Mouse (Mus musculus): ENCODE measurements around the gene Gpr132. TPM values are rescaled to one million over a fixed set of nuclear protein-coding genes. Genes with fewer than 3 reads are reported as not detected.
"Not testable (repeated sequence)": the region's sequence is repeated elsewhere in the genome, so short reads cannot be mapped to it uniquely, and the experiment has no call there.

Gene Gpr132
- polyA plus RNA-seq, 1 experiment, result 0.02 TPM

DNA sequence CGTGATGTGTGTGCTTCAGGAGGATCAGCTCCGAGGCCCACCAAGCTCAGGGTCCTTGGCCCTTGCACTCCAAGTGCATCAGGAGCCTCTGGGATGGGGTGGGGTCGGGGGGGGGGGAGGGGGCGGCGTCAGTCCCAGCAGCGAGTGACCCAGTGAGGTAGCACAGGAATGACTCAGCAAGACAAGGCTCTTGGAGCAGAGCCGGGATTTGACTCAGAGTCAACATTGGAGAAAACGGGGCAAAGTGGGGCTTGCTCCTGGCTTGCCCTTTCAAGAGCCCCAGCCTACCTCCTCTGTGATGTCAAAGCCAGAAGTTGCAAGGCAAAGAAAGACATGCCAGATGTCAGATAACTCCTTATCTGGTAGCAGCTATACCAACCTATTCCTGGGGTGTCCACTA is 16.9 kb downstream of the Gpr132 start:
- H3K36me3 ChIP-seq (ENCODE audit: control insufficient read depth, insufficient read depth), result no peaks in the 10 kb centered on the region
- H3K27me3 ChIP-seq (ENCODE audit: control insufficient read depth, insufficient read depth, insufficient read length), result no peaks in the 10 kb centered on the region
- no peak for TF ChIP-seq MYOD1 (IDR thresholded peaks at IDR 0.05; ENCODE audit: control insufficient read depth in 1 of 3, insufficient read length in 2 of 3, low read depth in 2 of 3)
- no peak overlapping the region for H3K4me2 ChIP-seq (ENCODE audit: low read depth)
- no peak overlapping the region for H3ac ChIP-seq (ENCODE audit: control insufficient read depth, insufficient read length)
- no peak overlapping the region for H3K4me3 ChIP-seq
- no peaks in the 10 kb centered on the region for H3K79me2 ChIP-seq (ENCODE audit: control insufficient read depth, insufficient read depth)

- H3K27me3 ChIP-seq (ENCODE audit: control insufficient read depth, insufficient read depth, insufficient read length), result no peaks in the 10 kb centered on the region
- H3ac ChIP-seq (ENCODE audit: control insufficient read depth, insufficient read length), result no peak overlapping the region
- no peak overlapping the region for H3K4me3 ChIP-seq
- H3K4me2 ChIP-seq (ENCODE audit: low read depth), result no peak overlapping the region
- H3K79me2 ChIP-seq (ENCODE audit: control insufficient read depth, insufficient read depth), result no peaks in the 10 kb centered on the region
- no peaks in the 10 kb centered on the region for H3K36me3 ChIP-seq (ENCODE audit: control insufficient read depth, insufficient read depth)
- no peak for TF ChIP-seq TCF3 (IDR thresholded peaks at IDR 0.05; ENCODE audit: insufficient read length, low read depth)
- no peak for TF ChIP-seq USF1 (IDR thresholded peaks at IDR 0.05; ENCODE audit: low read depth)
- no peak for TF ChIP-seq MYOD1 (IDR thresholded peaks at IDR 0.05; ENCODE audit: control insufficient read depth in 1 of 3, insufficient read length in 2 of 3, low read depth in 2 of 3)
- no peak for TF ChIP-seq SRF (IDR thresholded peaks at IDR 0.05; ENCODE audit: control insufficient read depth, insufficient read length, low read depth)
- no peak for TF ChIP-seq TCF12 (IDR thresholded peaks at IDR 0.05; ENCODE audit: insufficient read depth, poor library complexity, severe bottlenecking)
- no peak for TF ChIP-seq MYOG (IDR thresholded peaks at IDR 0.05; ENCODE audit: control insufficient read depth in 1 of 3, insufficient read depth in 1 of 3, insufficient read length in 2 of 3, low read depth in 2 of 3)
- TF ChIP-seq MAX (IDR thresholded peaks at IDR 0.05; ENCODE audit: low read depth), result no peak
- no peak for TF ChIP-seq CEBPB (IDR thresholded peaks at IDR 0.05; ENCODE audit: insufficient read depth, poor library complexity, severe bottlenecking)
- TF ChIP-seq POLR2AphosphoS2 (IDR thresholded peaks at IDR 0.05; ENCODE audit: insufficient read length, low read depth), result no peak
- TF ChIP-seq E2F4 (IDR thresholded peaks at IDR 0.05; ENCODE audit: insufficient read depth), result no peak
- TF ChIP-seq POLR2A (IDR thresholded peaks at IDR 0.05; ENCODE audit: insufficient read length, low read depth), result no peak
- TF ChIP-seq REST (IDR thresholded peaks at IDR 0.05; ENCODE audit: insufficient read depth, insufficient read length), result no peak
Observed at GRCm38 (mm10) chr12:112850344-112850743, 17.7 kb downstream of the Gpr132 start.

GRCm38 (mm10) chr12:112849235-112850022 is 18.6 kb downstream of the Gpr132 start:
- no peak overlapping the region for H3K4me2 ChIP-seq (ENCODE audit: low read depth)
- H3K4me3 ChIP-seq, result no peak overlapping the region
- H3K27me3 ChIP-seq (ENCODE audit: control insufficient read depth, insufficient read depth, insufficient read length), result no peaks in the 10 kb centered on the region
- TF ChIP-seq E2F4 (IDR thresholded peaks at IDR 0.05; ENCODE audit: insufficient read depth), result no peak
- TF ChIP-seq REST (IDR thresholded peaks at IDR 0.05; ENCODE audit: insufficient read depth, insufficient read length), result no peak
- TF ChIP-seq MYOG (IDR thresholded peaks at IDR 0.05; ENCODE audit: control insufficient read depth in 1 of 3, insufficient read depth in 1 of 3, insufficient read length in 2 of 3, low read depth in 2 of 3), result no peak
- no peak for TF ChIP-seq MYOD1 (IDR thresholded peaks at IDR 0.05; ENCODE audit: control insufficient read depth in 1 of 3, insufficient read length in 2 of 3, low read depth in 2 of 3)
- no peak for TF ChIP-seq CEBPB (IDR thresholded peaks at IDR 0.05; ENCODE audit: insufficient read depth, poor library complexity, severe bottlenecking)
- TF ChIP-seq USF1 (IDR thresholded peaks at IDR 0.05; ENCODE audit: low read depth), result no peak
- TF ChIP-seq SRF (IDR thresholded peaks at IDR 0.05; ENCODE audit: control insufficient read depth, insufficient read length, low read depth), result no peak
- H3ac ChIP-seq (ENCODE audit: control insufficient read depth, insufficient read length), result no peak overlapping the region
- H3K79me2 ChIP-seq (ENCODE audit: control insufficient read depth, insufficient read depth), result no peaks in the 10 kb centered on the region
- H3K36me3 ChIP-seq (ENCODE audit: control insufficient read depth, insufficient read depth), result no peaks in the 10 kb centered on the region

DNA sequence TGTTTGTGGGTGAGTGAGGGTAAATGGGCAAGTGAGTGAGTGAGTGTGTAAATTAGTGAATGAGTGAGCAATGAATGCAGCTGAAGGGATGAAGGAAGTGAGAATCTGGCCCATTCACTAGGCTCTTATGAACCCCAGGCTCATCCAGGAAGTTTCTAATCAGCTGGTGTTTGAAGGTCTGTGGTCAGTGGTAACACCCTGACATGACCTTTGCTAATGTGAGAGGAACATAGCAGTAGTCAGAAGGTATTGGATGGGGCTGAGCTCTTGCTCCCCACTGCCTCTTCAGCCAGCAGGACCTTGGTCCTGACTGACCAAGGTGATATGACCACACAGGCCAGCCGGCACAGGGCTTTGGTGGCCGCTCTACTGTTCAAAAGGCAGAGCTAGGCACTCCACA is 20.1 kb downstream of the Gpr132 start:
- Histone ChIP-seq H3K4me2 (ENCODE audit: low read depth) (no peak overlapping the region), H3ac (ENCODE audit: control insufficient read depth, insufficient read length) (no peak overlapping the region), H3K4me3 (no peak overlapping the region), H3K36me3 (ENCODE audit: control insufficient read depth, insufficient read depth) (no peaks in the 10 kb centered on the region), H3K79me2 (ENCODE audit: control insufficient read depth, insufficient read depth) (no peaks in the 10 kb centered on the region), H3K27me3 (ENCODE audit: control insufficient read depth, insufficient read depth, insufficient read length) (no peaks in the 10 kb centered on the region)
- TF ChIP-seq MAX (IDR thresholded peaks at IDR 0.05; ENCODE audit: low read depth) (no peak), SRF (IDR thresholded peaks at IDR 0.05; ENCODE audit: control insufficient read depth, insufficient read length, low read depth) (no peak), MYOD1 (IDR thresholded peaks at IDR 0.05; ENCODE audit: control insufficient read depth in 1 of 3, insufficient read length in 2 of 3, low read depth in 2 of 3) (no peak), REST (IDR thresholded peaks at IDR 0.05; ENCODE audit: insufficient read depth, insufficient read length) (no peak), MYOG (IDR thresholded peaks at IDR 0.05; ENCODE audit: control insufficient read depth in 1 of 3, insufficient read depth in 1 of 3, insufficient read length in 2 of 3, low read depth in 2 of 3) (no peak), POLR2AphosphoS2 (IDR thresholded peaks at IDR 0.05; ENCODE audit: insufficient read length, low read depth) (no peak), POLR2A (IDR thresholded peaks at IDR 0.05; ENCODE audit: insufficient read length, low read depth) (no peak), TCF3 (IDR thresholded peaks at IDR 0.05; ENCODE audit: insufficient read length, low read depth) (no peak), USF1 (IDR thresholded peaks at IDR 0.05; ENCODE audit: low read depth) (no peak), CEBPB (IDR thresholded peaks at IDR 0.05; ENCODE audit: insufficient read depth, poor library complexity, severe bottlenecking) (no peak), E2F4 (IDR thresholded peaks at IDR 0.05; ENCODE audit: insufficient read depth) (no peak), TCF12 (IDR thresholded peaks at IDR 0.05; ENCODE audit: insufficient read depth, poor library complexity, severe bottlenecking) (no peak)

DNA sequence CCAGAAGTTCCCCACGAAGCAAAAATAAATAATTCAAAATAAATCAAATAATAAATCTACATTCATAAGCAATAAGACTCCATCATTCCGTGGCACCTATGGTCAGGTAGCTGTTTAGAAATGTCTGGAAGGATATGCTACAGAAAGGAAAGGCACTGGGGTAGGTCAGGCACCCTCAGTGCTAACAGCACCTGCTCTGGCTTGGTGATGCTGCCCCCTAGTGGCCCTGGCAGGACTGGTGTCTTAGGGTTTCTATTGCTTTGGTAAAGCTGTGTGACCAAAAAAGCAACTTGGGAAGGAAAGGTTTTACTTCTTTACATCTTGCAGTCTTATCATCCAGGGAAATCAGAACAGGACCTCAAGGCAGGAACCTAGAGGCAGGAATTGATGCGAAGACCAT is 24.2 kb downstream of the Gpr132 start:
- H3K36me3 ChIP-seq (ENCODE audit: control insufficient read depth, insufficient read depth), result no peaks in the 10 kb centered on the region
- no peaks in the 10 kb centered on the region for H3K27me3 ChIP-seq (ENCODE audit: control insufficient read depth, insufficient read depth, insufficient read length)
- H3K4me3 ChIP-seq, result no peak overlapping the region
- no peaks in the 10 kb centered on the region for H3K79me2 ChIP-seq (ENCODE audit: control insufficient read depth, insufficient read depth)
- H3K4me2 ChIP-seq (ENCODE audit: low read depth), result no peak overlapping the region
- H3ac ChIP-seq (ENCODE audit: control insufficient read depth, insufficient read length), result no peak overlapping the region
- TF ChIP-seq E2F4 (IDR thresholded peaks at IDR 0.05; ENCODE audit: insufficient read depth) (no peak), SRF (IDR thresholded peaks at IDR 0.05; ENCODE audit: control insufficient read depth, insufficient read length, low read depth) (no peak), TCF12 (IDR thresholded peaks at IDR 0.05; ENCODE audit: insufficient read depth, poor library complexity, severe bottlenecking) (no peak), CEBPB (IDR thresholded peaks at IDR 0.05; ENCODE audit: insufficient read depth, poor library complexity, severe bottlenecking) (no peak), MYOD1 (IDR thresholded peaks at IDR 0.05; ENCODE audit: control insufficient read depth in 1 of 3, insufficient read length in 2 of 3, low read depth in 2 of 3) (peak in 2 of 3 experiments; percentile 8 to 47), MAX (IDR thresholded peaks at IDR 0.05; ENCODE audit: low read depth) (no peak), POLR2A (IDR thresholded peaks at IDR 0.05; ENCODE audit: insufficient read length, low read depth) (no peak), TCF3 (IDR thresholded peaks at IDR 0.05; ENCODE audit: insufficient read length, low read depth) (no peak), MYOG (IDR thresholded peaks at IDR 0.05; ENCODE audit: control insufficient read depth in 1 of 3, insufficient read depth in 1 of 3, insufficient read length in 2 of 3, low read depth in 2 of 3) (no peak)

DNA sequence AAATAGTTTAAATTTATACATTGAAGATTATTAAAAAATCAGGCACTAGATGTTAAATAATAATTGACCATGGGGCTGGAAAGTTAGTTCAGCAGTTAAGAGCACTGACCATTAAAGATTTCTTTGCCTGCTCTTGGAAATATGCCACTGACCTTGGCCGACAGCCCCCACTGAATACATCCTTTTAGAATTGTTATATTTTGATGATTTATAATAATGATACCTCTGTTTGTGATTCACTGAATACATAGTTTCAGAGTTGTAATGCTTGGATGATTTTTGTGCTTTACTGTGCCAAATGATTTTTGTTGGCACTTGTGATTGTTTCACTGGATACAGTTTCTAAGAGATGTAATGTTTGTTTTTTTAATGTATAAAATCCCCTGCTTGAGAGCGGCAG is 25.9 kb downstream of the Gpr132 start:
- not testable (repeated sequence) for H3K27me3 ChIP-seq (ENCODE audit: control insufficient read depth, insufficient read depth, insufficient read length); H3K79me2 ChIP-seq (ENCODE audit: control insufficient read depth, insufficient read depth); H3K36me3 ChIP-seq (ENCODE audit: control insufficient read depth, insufficient read depth); H3ac ChIP-seq (ENCODE audit: control insufficient read depth, insufficient read length); H3K4me2 ChIP-seq (ENCODE audit: low read depth); H3K4me3 ChIP-seq

- not testable (repeated sequence) for H3ac ChIP-seq (ENCODE audit: control insufficient read depth, insufficient read length); H3K36me3 ChIP-seq (ENCODE audit: control insufficient read depth, insufficient read depth); H3K4me3 ChIP-seq; H3K4me2 ChIP-seq (ENCODE audit: low read depth); H3K79me2 ChIP-seq (ENCODE audit: control insufficient read depth, insufficient read depth); H3K27me3 ChIP-seq (ENCODE audit: control insufficient read depth, insufficient read depth, insufficient read length)
Observed at GRCm38 (mm10) chr12:112841338-112841892, 26.6 kb downstream of the Gpr132 start.

Measured in myocyte (in vitro differentiated cells).